Mouse (Mus musculus): Measurements from ENCODE around the gene Rnf212.

Rnf212 gene

DNA sequence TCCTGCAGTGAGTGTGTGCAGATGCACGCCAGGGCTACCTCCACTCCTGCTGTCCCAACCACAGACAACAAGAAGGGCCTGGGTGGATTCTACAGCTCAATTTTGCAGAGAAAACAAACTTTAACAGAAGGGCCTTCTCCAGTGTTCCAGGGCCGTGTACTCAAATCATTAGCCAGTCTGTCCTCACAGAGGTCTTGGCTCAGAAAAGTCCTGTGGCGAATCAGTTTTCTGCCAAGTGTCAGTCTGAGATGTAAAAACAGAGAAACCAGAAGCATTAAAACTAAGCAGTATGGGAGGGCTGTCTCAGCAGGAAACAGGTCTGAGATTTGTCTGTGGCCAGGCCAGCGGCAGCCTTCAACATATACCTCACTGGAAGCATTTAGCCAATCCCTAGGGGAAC is 56.7 kb downstream of the Rnf212 start:
- no peak for TF ChIP-seq GATA4 (IDR thresholded peaks at IDR 0.05; ENCODE audit: insufficient replicate concordance, low read length)

DNA sequence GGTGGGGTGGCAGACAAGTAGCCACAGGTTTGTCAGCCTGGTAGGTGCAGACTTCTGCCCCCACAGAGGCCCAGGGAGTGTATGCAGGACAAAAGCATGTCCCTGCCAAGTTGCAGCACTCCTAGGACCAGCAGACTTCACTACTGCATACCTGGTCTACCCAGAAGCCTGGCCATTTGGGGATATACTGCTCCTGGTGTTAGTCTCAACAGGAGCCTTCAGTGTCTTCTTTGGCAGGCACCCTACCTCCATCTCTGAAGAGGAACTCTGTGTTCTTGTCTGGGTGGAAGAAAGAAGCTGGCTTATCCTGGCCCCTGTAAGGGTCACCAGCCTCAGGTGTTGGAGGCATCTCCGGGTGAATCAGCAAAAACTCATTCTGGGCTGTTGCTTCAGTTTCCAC is 58.8 kb downstream of the Rnf212 start:
- no peak for TF ChIP-seq GATA4 (IDR thresholded peaks at IDR 0.05; ENCODE audit: insufficient replicate concordance, low read length)

DNA sequence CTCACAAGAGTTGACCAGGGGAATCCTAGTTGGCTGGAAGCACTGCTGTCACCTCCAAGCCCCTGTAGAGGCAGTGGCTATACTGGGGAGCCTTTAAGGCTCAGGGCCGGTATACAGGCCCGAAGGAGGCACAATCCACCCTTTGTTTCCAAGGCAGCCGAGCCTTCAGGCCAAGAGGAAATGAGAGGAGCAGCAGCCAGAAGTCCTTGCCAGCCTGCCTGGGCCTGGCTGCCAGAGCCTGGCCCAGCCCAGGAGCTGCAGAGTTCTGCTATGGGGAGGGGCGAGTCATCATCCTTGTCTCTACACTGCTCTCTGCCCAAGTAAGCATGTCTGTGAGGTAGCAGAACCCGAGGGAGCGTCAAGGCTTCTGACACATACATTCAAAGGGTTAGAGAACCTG is 60.6 kb downstream of the Rnf212 start:
- no peak for TF ChIP-seq GATA4 (IDR thresholded peaks at IDR 0.05; ENCODE audit: insufficient replicate concordance, low read length)

DNA sequence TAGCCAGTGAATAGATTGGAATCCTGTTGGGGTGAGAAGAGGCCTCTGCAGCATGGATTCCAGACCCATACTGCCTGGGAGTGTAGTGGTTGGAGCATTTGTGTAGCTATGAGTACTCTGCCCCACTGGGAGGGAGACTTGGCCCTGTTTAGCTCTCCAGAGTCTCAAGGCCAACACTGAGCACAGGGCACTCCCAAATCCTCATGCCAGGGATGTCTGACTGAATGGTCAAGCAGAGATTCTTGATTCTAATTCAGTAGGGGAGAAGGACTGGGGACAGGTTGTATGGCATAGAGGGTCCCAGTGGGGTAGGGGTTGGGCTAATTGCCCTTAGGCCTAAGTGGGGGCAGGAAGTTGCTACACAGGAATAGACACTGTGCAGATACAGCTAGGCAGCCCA is 61.1 kb downstream of the Rnf212 start:
- no peak for TF ChIP-seq GATA4 (IDR thresholded peaks at IDR 0.05; ENCODE audit: insufficient replicate concordance, low read length)

DNA sequence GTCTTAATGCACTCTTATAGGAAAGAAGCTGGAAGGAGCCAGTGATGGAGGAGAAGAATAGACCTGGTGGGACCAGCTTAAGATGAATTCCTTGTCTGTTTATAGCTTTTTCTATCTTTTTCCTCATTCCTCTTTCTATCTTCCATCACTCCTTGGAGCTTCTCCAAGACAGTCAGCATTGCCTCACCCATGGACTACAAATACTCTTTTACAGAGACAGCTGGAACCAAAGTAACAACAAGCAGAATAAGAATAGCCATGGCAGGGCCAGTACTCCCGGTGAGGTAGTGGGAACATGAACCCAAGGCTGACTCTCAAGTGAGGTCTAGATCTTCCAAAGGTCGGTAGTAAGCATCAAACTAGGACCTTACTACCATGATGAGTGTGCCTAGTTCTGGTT is 61.7 kb downstream of the Rnf212 start:
- no peak for TF ChIP-seq GATA4 (IDR thresholded peaks at IDR 0.05; ENCODE audit: insufficient replicate concordance, low read length)

DNA sequence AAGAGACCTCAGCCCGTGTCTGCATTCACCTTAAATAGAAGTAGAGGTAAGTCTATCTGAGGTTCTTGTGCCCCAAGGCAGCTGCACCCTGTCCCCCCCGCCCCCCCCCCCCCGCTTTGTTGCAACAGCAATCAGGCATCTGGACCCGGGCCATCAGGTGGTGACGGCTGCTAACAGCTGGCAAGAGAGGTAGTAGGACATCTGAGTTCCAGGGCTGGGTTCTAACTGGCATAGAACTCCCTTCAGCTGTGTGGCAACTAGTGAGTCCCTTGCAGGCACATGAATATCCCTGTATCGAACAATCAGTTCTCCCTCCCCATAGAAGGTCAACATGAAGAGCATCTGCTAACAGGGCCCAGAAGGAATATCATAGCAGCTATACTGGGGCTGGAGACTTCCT is 62.8 kb downstream of the Rnf212 start:
- no peak for TF ChIP-seq GATA4 (IDR thresholded peaks at IDR 0.05; ENCODE audit: insufficient replicate concordance, low read length)

DNA sequence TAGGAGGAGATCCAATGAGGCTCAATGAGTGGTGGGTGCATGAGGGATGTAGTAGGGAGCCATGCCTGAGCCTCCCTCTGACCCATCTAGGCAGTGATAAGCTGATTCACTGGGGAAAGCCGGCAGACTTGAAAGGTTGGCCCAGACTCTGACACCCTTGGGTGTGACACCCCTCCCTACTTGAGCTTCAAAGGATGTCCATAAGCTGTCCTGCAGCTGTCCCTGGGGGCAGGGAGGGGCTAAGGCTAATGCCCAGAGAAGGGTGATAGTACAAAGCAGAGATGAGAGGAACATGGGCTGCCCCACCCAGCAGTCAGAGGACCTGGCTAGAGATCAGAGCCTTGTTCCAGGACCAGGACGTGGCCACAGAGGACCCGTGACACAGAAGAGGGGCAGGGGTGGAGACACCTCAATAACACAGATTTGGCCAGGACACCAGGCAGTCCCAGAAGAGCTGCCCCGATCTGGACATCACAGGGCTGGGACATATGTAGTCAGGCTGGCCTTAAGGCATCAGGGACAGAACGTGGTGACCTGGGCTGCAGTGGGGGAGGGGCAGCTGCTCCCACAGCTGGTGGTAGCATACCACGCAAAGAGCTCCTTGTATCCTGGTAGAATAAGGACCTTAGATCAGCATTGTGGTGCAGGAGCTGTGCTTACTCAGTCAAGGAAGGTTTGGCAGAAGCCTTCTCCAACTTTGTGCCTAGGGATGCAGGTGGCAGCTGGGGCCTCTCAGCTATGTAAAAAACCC is 65.6 kb downstream of the Rnf212 start:
- no peak for TF ChIP-seq GATA4 (IDR thresholded peaks at IDR 0.05; ENCODE audit: insufficient replicate concordance, low read length)

DNA sequence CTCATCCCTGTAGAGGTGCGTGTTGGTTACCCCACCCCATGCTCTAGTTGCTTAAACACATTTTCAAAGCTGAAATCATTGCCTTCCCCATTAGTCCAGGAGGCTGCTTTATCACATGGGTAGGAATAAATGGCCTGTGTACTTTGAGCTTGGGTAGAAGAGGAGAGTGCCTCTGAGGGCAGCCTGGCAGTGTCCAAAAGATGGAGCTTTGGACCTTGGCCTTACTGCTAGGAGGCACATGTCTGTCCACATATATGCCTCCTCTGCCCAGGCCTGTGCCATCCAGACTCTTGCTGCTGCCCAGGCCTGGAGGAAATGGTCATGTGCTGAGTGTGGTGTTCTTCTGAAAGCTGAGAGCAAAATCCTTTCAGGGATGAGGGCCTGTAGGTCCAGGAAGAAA is 66.4 kb downstream of the Rnf212 start:
- TF ChIP-seq GATA4 (IDR thresholded peaks at IDR 0.05; ENCODE audit: insufficient replicate concordance, low read length) = no peak

DNA sequence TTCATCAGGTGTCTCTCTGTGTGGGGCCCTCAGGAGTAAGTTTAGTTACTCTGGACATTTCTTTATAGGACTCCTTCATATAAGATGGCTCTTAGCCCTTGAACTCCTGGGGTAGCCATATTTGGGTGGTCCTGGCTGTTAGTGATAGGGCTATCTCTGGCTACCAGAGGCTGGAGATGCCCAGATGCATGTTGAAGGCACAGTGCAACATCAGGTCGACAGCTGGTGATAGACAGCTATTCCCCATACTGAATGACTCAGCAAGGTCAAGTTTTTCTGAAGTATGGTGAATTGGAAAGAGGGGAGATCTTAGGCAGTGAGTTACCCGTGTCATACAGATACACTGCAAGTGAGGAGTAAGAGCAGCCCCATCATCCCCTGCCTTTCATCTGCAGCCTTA is 67.0 kb downstream of the Rnf212 start:
- no peak for TF ChIP-seq GATA4 (IDR thresholded peaks at IDR 0.05; ENCODE audit: insufficient replicate concordance, low read length)

DNA sequence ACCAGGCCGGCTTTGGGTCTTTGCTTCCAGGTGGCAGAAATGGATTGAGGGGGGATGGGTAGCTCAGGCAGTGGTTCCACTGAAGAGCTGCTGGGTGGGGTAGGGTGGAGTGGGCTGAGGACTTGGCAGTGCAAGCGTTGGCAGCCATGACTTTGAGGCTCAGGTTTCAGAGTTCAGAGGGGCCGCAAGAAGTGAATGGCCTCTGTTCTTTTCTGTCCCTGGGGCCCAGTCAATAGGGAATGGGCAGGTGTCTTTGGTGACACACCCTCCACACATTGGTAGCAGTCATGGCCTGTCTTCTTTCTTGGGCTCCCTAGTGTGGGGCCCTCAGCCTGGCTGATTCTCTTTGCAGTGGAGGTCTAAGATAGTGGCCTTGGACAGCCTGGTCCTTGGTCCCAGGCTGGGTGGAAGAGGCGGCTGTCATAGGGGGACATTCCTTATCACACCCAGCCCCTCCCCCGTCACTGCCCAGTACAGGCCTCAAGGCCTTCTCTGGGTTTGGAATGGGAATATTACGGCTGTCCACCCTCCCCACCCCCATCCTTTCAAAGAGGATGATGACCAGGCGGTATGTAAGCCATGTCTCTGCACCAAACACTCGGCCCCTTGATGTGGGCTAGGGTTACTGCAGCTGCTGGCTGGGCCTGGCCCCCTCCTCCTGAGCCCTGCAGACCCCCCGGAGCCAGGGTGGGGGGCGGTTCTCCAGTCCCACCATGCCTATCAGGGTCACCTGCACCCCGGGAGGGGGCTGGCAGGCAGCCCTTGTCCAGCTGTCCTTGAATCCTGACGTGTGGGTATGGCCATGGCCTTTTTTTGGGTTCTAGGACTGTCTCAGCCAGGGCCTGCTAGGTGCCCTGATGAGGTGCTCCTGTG is 70.8 kb downstream of the Rnf212 start:
- TF ChIP-seq GATA4 (IDR thresholded peaks at IDR 0.05; ENCODE audit: insufficient replicate concordance, low read length) = no peak

DNA sequence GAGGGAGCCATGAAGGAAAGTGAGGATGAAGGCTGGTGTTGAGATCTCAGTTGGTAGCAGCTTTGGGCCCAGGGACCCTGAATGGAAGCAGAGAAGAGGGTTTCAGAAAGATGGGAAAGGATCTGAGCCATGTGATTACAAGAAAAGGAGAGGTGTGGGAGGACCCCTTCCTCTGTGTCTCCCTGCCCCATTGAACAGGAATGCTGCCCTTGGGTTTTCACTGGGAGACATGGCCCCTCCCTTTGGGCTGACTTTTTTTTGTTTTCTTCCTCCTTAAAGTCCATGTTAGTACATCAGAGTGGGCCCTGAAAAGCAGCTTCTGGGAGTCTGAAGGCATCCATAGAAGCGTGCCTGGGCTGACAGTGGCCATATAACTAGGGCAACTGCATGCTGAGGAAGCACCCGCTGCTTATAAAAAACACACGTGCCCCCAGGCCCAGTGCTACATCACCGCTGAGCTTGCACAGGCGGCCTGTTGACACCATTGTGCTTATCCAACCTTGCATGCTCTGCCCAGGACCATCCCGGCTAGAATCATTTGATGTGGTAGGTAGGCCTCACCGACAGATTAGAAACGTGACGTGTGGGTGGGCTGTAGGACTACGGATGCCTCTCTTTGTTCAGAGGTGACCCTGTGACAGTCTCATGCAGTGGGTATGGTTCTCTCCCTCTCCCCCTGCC is 73.3 kb downstream of the Rnf212 start:
- no peak for TF ChIP-seq GATA4 (IDR thresholded peaks at IDR 0.05; ENCODE audit: insufficient replicate concordance, low read length)

DNA sequence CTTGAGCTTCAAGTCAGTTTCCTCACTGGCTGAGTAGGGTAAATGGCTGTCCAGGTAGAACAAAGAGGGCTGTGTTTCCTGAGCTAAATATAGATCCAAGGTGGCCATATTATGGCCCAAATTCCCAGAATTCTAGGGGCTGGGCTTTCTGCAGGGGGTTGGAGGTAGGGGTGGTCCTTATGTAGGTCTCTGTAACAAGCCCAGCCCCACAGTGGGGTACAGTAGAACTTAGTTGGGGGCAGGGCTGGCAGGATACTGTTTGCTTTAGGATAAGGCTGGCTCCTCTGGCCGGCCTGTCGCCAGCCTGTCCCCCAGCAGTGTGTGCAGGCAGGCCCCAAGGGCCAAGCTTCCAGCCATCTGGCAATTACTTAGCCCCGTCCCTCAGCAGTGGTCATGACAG is 74.4 kb downstream of the Rnf212 start:
- TF ChIP-seq GATA4 (IDR thresholded peaks at IDR 0.05; ENCODE audit: insufficient replicate concordance, low read length) = no peak

DNA sequence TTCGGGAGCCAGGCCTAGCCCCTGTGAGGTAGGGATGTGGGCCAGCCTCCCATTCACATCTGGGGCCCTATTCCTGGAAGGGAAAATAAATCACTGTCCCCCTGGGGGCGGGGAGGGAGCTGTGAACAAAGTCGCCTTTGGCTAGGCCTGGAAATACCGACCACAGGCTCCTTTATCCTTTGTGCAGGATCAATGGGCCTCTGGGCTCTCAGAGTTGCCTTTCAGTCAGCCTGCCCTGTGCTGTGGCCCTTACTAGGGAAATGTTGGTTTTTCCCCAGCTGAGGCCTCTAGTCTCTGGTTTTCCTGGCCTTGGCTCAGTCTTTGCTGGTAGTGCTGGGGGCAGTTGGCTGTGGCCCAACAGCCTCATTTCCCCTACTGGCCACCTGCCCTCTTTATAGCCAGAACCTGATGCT is 77.4 kb downstream of the Rnf212 start:
- TF ChIP-seq GATA4 (IDR thresholded peaks at IDR 0.05; ENCODE audit: insufficient replicate concordance, low read length) = no peak

DNA sequence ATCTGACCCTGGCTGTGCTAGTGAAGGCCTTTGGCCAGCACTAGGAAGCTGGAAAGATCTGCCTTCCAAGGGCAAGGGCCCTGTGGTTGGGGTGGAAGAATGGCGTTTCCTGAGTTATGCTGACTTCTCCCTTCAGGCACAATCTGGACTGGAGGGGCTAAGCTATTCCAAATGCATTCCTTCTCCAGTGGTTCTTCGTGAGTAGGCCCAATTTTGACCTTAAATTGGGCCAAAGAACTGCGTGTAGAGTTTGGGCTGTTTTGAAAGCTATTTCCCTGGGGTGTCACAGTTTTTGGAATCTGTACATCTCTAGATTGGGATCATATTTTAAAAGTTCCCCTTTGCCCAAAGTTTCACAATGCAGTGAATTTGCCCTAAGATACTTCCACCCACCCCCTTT is 78.2 kb downstream of the Rnf212 start:
- TF ChIP-seq GATA4 (IDR thresholded peaks at IDR 0.05; ENCODE audit: insufficient replicate concordance, low read length) = no peak

DNA sequence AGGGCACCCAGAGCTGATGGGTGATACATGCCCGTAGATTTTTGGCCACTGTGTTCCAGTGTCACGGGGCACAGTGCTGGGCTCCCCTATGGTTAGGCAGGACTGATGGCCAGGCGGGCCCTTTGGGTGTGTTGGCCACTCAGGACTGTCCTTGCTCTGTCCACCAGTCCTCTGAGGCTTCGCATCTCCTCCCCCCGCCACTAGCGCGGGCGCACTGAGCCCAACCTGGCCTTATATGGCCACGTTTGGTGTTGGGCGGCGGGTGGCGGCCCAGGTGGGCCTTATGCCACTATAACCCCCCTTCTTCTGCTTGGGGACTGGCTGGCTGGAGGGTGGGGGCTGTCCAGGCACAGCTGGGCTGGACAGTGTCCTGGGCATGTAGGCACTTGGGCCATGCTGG is 78.9 kb downstream of the Rnf212 start:
- no peak for TF ChIP-seq GATA4 (IDR thresholded peaks at IDR 0.05; ENCODE audit: insufficient replicate concordance, low read length)

Measured in liver, adult (tissue).